Mouse (Mus musculus) midbrain, embryonic 12.5 days (tissue): Measurements from ENCODE around the gene Adra1d. TPM values are rescaled to one million over a fixed set of nuclear protein-coding genes. Genes with fewer than 3 reads are reported as not detected.
A peak's percentile ranks its signal among the peaks of the same experiment; 100 is the strongest.

Experiments
- ATAC-seq: fragments of 200-750 bp; cut with Nextera tagmentation; 2 replicates; pipeline ENCODE4 v1.8.0; 2017; ENCODE audit warnings: low read depth, moderate TSS enrichment, moderate library complexity; ENCODE audit not compliant: low FRiP score
- H3K27ac ChIP-seq: fragments of 300-500 bp; sonication (generic); replicated peaks from 2 replicates; pipeline ENCODE4 v1.5.1; 2016; ENCODE audit warnings: mild to moderate bottlenecking
- H3K27me3 ChIP-seq: fragments of 300-500 bp; sonication (generic); 2 replicates; pipeline ENCODE4 v1.6.1; 2016; ENCODE audit warnings: mild to moderate bottlenecking
- H3K36me3 ChIP-seq: fragments of 300-500 bp; sonication (generic); 2 replicates; pipeline ENCODE4 v1.6.1; 2016
- H3K4me1 ChIP-seq: fragments of 300-500 bp; sonication (generic); 2 replicates; pipeline ENCODE4 v1.6.1; 2016
- H3K4me2 ChIP-seq: fragments of 300-500 bp; sonication (generic); replicated peaks from 2 replicates; pipeline ENCODE4 v1.6.1; 2016; ENCODE audit warnings: mild to moderate bottlenecking, moderate library complexity
- H3K4me3 ChIP-seq: fragments of 300-500 bp; sonication (generic); 2 replicates; pipeline ENCODE4 v1.5.1; 2016; ENCODE audit warnings: mild to moderate bottlenecking
- H3K9ac ChIP-seq: fragments of 300-500 bp; sonication (generic); replicated peaks from 2 replicates; pipeline ENCODE4 v1.6.1; 2016; ENCODE audit warnings: mild to moderate bottlenecking, moderate library complexity
- H3K9me3 ChIP-seq: fragments of 300-500 bp; sonication (generic); 2 replicates; pipeline ENCODE4 v1.6.1; 2016; ENCODE audit warnings: mild to moderate bottlenecking
- WGBS: fragments of 180-500 bp; shearing (Covaris S2); methylation state at CpG from one replicate; pipeline ENCODE4 v1.1.7; 2016; 5-methylcytosine and 5-hydroxymethylcytosine counted together
- polyA plus RNA-seq: library from polyadenylated mRNA; unstranded; fragments of >200 nt; fragmentation: Nextera tagmentation; extraction: Ambion mirVana; gene quantifications from 2 replicates; pipeline ENCODE4 v1.2.1, GENCODE M21; 2016

The Adra1d gene
- polyA plus RNA-seq, 1 experiment from 2014 or later = 0.20 TPM

DNA sequence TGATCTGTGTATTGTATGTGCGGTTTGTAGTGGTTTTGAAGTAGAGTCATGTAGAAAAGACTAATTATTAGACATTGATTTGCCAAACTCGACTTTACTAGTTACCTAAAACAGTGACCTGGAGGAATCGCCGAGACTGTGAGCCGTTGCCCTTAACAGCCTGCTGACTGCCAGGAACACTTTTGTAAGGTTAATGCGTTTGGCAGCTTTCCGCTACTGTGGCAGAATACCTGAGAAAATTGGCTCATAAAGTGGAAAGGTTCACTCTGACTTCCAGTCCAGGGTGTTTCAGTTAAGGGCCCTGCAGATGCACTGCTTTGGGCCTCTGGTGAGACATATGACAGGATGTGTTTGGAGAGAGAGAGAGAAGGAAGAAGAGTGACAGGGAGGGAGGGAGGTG is 30.8 kb downstream of the Adra1d start:
- Histone ChIP-seq H3K9me3 (no peaks in the 10 kb centered on the region), H3K9ac (no peak overlapping the region), H3K27ac (no peak overlapping the region), H3K4me1 (no peaks in the 10 kb centered on the region), H3K4me2 (no peak overlapping the region), H3K27me3 (peaks cover 4% of the 10 kb centered on the region; the same call in 1 of the 2 replicates), H3K4me3 (no peak overlapping the region), H3K36me3 (no peaks in the 10 kb centered on the region)
- 88% methylated on average over 7 of the region's 7 CpGs for WGBS
- no peak for ATAC-seq

DNA sequence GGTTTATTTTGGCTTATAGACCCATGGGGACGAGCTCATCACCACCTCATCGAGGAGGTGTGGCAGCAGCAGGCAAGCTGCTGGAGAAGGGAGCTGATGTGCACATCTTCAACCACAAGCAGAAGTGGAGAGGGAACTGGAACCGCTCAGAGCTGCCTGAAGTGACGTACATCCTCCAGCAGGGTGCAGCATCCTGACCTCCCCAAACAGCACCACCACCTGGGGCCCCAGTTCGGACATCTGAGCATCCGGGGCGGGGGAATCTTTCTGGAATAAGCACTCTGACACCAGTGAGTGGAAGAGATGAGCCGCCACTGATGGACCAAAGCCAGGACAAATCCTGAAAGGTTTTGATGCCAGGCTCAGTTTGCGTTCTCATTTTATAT is 31.5 kb downstream of the Adra1d start:
- Histone ChIP-seq H3K27me3 (peaks cover 4% of the 10 kb centered on the region; the same call in 1 of the 2 replicates), H3K9me3 (no peaks in the 10 kb centered on the region), H3K4me1 (no peaks in the 10 kb centered on the region), H3K4me3 (no peak overlapping the region), H3K4me2 (no peak overlapping the region), H3K27ac (no peak overlapping the region), H3K36me3 (no peaks in the 10 kb centered on the region), H3K9ac (no peak overlapping the region)
- ATAC-seq = peak; percentile 27; the same call in 1 of the 2 replicates
- 26% methylated on average over 9 of the region's 9 CpGs for WGBS

DNA sequence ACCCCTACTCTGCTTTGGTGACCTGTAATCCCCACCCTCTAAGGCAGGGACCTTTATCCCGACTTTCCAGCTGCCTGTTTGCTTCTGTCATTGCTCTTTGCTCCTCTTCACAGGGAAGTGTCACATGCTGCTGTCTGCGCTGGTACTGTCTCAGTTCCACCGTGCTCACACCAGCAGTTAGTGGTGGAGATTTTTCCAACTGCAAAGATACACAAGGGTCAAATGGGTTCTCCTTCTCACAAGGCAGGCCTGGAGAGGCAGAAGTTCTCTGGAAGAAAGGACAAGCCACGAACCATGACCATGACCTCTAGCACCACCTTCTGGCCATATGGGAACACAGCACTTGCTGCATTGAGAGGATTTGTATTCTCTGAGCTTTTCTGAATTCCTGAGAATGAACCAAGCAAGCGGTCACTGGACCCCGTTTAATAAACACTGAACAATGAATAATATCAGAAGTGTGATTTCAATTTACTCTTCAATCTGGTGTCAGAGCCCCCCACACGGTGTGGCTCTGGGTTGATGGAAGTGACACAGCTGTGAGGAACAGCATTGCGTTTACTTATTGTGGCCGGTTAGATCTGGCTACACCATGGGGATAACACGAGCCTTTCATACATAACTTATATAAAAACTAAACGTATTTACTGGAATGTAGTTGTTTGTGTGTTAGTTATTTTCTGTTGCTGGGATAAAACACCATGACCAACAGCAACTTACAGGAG is 32.0 kb downstream of the Adra1d start:
- Histone ChIP-seq H3K27ac (no peak overlapping the region), H3K36me3 (no peaks in the 10 kb centered on the region), H3K9me3 (no peaks in the 10 kb centered on the region), H3K4me2 (no peak overlapping the region), H3K9ac (no peak overlapping the region), H3K27me3 (peaks cover 4% of the 10 kb centered on the region; the same call in 1 of the 2 replicates), H3K4me1 (no peaks in the 10 kb centered on the region), H3K4me3 (no peak overlapping the region)
- 35% methylated on average over 11 of the region's 11 CpGs for WGBS
- peak; percentile 47; the same call in 1 of the 2 replicates for ATAC-seq

DNA sequence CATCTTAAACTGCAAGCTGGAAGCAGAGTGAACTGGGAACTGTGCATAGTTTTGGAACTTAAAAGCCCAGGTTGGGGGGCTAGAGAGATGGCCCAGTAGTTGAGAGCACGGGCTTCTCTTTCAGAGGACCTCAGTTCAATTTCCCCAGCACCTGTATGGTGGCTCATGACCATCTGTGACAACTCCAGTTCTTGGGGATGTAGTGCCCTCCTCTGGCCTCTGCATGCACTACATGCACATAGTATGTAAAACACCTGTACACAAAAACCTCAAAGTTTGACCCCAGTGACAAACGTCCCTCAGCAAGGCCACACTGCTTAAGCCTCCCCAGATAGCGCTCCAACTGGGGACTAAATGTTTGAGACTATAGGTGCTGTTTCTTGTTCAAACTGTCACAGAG is 35.0 kb downstream of the Adra1d start:
- Histone ChIP-seq H3K27me3 (peaks cover 4% of the 10 kb centered on the region; the same call in 1 of the 2 replicates), H3K9ac (no peak overlapping the region), H3K4me1 (no peaks in the 10 kb centered on the region), H3K4me2 (no peak overlapping the region), H3K4me3 (no peak overlapping the region), H3K27ac (no peak overlapping the region), H3K9me3 (no peaks in the 10 kb centered on the region), H3K36me3 (no peaks in the 10 kb centered on the region)
- WGBS = 47% methylated on average over 3 of the region's 3 CpGs
- no peak for ATAC-seq

DNA sequence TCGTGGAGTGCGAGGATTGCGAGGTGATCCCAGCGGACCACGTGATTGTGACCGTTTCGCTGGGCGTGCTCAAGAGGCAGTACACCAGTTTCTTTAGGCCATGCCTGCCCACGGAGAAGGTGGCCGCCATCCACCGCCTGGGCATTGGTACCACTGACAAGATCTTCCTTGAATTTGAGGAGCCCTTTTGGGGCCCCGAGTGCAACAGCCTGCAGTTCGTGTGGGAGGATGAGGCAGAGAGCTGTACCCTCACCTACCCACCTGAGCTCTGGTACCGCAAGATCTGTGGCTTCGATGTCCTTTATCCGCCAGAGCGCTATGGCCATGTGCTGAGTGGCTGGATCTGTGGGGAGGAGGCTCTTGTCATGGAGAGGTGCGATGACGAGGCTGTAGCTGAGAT is 41.3 kb downstream of the Adra1d start:
- Histone ChIP-seq H3K4me2 (no peak overlapping the region), H3K9ac (no peak overlapping the region), H3K4me1 (no peaks in the 10 kb centered on the region), H3K27ac (no peak overlapping the region), H3K9me3 (no peaks in the 10 kb centered on the region), H3K27me3 (no peaks in the 10 kb centered on the region), H3K4me3 (no peak overlapping the region), H3K36me3 (peaks cover 23% of the 10 kb centered on the region)
- no peak for ATAC-seq
- 96% methylated on average over 19 of the region's 19 CpGs for WGBS

DNA sequence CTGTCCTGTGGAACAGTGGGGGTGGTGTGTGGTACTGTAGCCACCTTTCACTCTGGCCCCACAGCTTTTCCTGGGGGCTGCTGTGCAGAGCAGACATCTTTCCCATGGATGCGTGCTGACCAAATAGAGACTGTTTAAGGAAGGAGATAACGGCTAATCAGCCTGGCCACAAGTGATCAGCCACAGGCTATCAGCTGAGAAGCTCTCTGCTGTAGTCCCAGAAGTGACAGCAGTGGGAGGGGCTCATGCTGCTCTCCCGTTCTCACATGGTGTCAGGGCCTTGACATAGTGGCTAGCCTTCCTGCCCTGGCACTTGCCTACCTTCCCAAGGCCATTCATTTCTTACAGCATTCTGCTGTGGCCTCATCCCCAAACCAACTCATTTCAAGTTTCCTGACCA is 43.3 kb downstream of the Adra1d start:
- Histone ChIP-seq H3K9me3 (no peaks in the 10 kb centered on the region), H3K4me3 (no peak overlapping the region), H3K27ac (no peak overlapping the region), H3K4me2 (no peak overlapping the region), H3K4me1 (0 out of 2 replicates have a peak, but pooled peaks cover 2% of the 10 kb centered on the region), H3K36me3 (peaks cover 23% of the 10 kb centered on the region), H3K27me3 (no peaks in the 10 kb centered on the region), H3K9ac (no peak overlapping the region)
- WGBS = 69% methylated on average over 3 of the region's 3 CpGs
- no peak for ATAC-seq

DNA sequence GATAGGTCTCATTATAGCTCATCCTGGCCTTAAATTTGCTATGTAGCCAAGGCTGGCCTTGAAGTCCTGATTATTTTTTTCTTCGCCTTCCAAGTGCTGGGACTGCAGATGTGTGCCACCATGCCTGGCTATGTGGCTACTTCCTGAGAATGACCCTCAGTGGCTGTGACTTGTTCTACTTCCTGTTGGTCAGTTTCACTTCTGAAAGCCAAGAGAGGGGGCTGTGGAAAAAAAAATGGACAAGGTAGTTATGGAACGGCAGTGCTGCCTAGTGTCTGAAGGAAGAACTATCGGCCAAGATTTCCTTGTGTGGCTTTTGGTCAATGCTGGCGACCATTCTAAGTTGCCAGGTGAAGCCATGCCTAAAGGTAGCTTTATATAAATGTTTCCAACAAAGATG is 44.5 kb downstream of the Adra1d start:
- 0 out of 2 replicates have a peak, but pooled peaks cover 2% of the 10 kb centered on the region for H3K4me1 ChIP-seq
- WGBS = 87% methylated on average over 4 of the region's 4 CpGs
- no peak overlapping the region for H3K4me2 ChIP-seq
- no peaks in the 10 kb centered on the region for H3K9me3 ChIP-seq
- no peak overlapping the region for H3K27ac ChIP-seq
- H3K27me3 ChIP-seq = no peaks in the 10 kb centered on the region
- no peak overlapping the region for H3K4me3 ChIP-seq
- H3K36me3 ChIP-seq = peaks cover 23% of the 10 kb centered on the region
- no peak for ATAC-seq
- no peak overlapping the region for H3K9ac ChIP-seq

DNA sequence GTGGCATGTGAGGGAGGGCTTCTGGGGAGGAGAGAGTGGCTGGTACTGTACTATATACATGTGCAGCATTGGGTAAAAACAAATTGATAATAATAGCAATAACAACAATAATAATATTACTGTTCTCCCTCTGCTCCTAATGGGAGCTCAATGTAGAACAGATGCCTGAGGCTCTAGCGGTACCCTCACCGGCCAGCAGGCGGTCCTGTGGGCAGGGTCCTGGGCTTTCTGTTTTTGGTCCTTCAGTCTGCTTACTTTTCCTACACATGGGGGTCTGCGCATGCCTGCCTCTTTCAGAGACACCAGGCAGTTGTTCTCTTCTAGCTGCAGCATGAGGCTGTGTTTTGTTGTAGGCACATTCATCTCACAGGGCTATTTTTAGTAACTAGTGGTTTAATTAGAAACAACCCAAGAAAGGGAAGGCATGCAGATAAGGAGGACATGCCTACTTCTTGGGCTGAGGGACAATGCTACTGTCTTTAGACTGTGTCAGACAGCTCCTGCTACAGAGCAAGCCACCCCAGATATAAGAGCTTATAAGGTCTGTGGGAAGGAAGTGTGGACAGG is 47.9 kb downstream of the Adra1d start:
- Histone ChIP-seq H3K27ac (no peak overlapping the region), H3K4me1 (peaks cover 13% of the 10 kb centered on the region), H3K27me3 (no peaks in the 10 kb centered on the region), H3K9ac (no peak overlapping the region), H3K4me2 (no peak overlapping the region), H3K36me3 (peaks cover 12% of the 10 kb centered on the region; the same call in 1 of the 2 replicates), H3K9me3 (no peaks in the 10 kb centered on the region), H3K4me3 (no peak overlapping the region)
- 85% methylated on average over 4 of the region's 4 CpGs for WGBS
- ATAC-seq = no peak

DNA sequence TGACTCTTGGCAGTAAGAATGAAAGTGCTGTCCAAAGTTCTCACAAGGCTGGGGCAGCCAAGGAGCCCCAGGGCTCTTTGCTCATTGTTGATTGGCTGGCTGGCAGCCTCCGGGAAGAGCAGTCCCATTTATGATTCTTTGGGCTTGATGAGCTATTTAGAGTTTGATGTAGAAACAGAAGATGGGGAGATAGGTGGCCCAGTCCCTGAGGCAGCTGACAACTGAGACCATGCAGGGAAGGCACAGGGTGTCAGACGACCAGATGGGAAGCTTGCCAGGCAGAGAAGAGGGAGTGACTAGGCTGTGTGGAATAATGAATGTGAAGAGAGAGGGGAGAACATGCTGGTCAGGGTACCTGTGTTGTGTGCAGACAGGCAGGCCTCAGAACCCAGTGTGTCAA is 48.6 kb downstream of the Adra1d start:
- Histone ChIP-seq H3K9ac (no peak overlapping the region), H3K4me1 (peaks cover 19% of the 10 kb centered on the region), H3K27me3 (no peaks in the 10 kb centered on the region), H3K9me3 (no peaks in the 10 kb centered on the region), H3K4me3 (no peak overlapping the region), H3K36me3 (peaks cover 8% of the 10 kb centered on the region; the same call in 1 of the 2 replicates), H3K27ac (no peak overlapping the region), H3K4me2 (no peak overlapping the region)
- ATAC-seq = no peak
- WGBS = 68% methylated on average over 2 of the region's 2 CpGs

DNA sequence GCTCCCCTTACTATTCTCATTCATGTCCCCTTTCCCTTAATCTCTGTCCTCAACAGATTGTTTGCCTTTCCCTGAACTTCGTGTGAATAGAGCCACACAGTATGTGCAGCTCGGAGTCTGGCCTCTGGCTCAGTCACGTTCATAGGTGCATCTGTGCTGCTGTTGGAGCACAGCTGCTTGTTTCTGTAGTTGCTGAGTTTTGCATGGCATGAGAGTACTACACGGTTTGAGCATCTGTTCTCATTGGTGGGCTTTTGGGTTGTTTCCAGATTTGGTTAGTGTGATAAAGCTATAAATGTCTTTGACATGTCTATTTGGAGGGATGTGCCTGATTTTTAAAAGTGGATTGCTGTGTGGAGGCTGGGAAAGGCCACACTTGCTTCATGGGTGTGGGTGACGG is 51.6 kb downstream of the Adra1d start:
- Histone ChIP-seq H3K9ac (no peak overlapping the region), H3K4me2 (no peak overlapping the region), H3K36me3 (peaks cover 5% of the 10 kb centered on the region; the same call in 1 of the 2 replicates), H3K4me1 (peaks cover 44% of the 10 kb centered on the region), H3K9me3 (no peaks in the 10 kb centered on the region), H3K27me3 (no peaks in the 10 kb centered on the region), H3K27ac (no peak overlapping the region), H3K4me3 (no peak overlapping the region)
- 71% methylated on average over 5 of the region's 5 CpGs for WGBS
- ATAC-seq = no peak

DNA sequence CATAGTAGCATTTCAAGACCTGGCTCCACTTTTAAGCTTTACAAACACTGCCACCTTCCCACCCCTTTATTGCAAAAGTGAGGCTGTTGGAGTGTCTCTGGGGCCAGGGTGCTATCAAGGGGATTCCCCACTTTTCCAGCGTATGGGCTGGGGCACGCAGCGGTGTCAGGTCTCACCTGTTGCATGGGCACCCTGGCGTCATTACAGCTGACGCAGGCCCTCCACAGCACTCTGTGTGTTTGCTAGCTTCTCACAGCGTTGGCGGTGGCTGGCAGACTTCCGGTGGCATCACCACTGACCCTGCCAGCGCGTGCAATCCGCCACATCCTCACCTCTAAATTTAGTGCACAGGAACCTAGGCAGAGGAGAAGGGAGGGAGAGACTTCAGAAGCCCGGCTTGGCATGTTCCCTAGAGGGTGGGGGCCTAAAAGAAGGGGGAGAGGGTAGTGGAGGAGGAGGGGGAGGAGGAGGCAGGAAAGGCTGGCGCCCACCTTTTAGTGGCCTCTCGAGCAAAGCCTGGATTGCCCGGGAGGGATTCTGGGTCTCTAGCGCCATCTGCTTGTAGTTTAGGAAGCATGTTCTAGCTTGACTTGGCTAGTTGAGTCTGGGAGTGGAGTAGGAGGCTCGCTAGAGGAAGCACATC is 52.3 kb downstream of the Adra1d start:
- no peak overlapping the region for H3K27ac ChIP-seq
- no peak overlapping the region for H3K9ac ChIP-seq
- H3K9me3 ChIP-seq = no peaks in the 10 kb centered on the region
- peak overlapping the region; percentile 19 for H3K4me3 ChIP-seq
- no peaks in the 10 kb centered on the region for H3K27me3 ChIP-seq
- ATAC-seq = 0 out of 2 replicates have a peak, but pooled peaks have one; percentile 14
- H3K4me2 ChIP-seq = peak overlapping the region; percentile 47
- WGBS = 24% methylated on average over 17 of the region's 17 CpGs
- peaks cover 47% of the 10 kb centered on the region for H3K4me1 ChIP-seq
- H3K36me3 ChIP-seq = peaks cover 5% of the 10 kb centered on the region; the same call in 1 of the 2 replicates

DNA sequence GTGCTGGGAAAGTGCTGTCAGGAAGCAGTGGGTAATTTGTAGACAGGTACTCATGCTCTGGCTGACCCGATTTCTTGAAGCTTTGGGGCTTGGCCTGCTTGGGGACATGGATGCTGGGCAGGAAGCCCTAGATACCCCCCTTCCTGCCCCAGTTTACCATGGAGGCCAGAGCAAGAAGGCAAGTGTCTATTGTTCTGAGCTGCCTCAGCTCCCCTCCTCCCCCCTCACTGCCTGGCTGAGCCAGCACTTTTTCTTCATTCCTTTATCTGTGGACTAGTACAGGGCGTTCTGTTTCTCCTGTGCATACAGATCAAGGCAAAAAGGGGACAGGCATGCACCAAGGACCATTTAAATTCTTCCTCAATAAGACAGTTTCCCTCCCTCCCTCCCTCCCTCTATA is 53.6 kb downstream of the Adra1d start:
- H3K4me3 ChIP-seq = no peak overlapping the region
- no peak overlapping the region for H3K9ac ChIP-seq
- H3K4me1 ChIP-seq = peaks cover 44% of the 10 kb centered on the region
- WGBS = 64% methylated on average over 2 of the region's 2 CpGs
- no peaks in the 10 kb centered on the region for H3K9me3 ChIP-seq
- peaks cover 5% of the 10 kb centered on the region; the same call in 1 of the 2 replicates for H3K36me3 ChIP-seq
- no peaks in the 10 kb centered on the region for H3K27me3 ChIP-seq
- no peak for ATAC-seq
- H3K27ac ChIP-seq = no peak overlapping the region
- H3K4me2 ChIP-seq = no peak overlapping the region
